Mouse (Mus musculus) layer of hippocampus, adult 6 months (tissue): ENCODE measurements around the gene Olfr988. TPM values are rescaled to one million over a fixed set of nuclear protein-coding genes. Genes with fewer than 3 reads are reported as not detected.

Source experiments
- long read RNA-seq, 2 experiments: library from polyadenylated mRNA; unstranded; transcript quantifications; one replicate each; pipeline ENCODE4 v2.0.0; 2019 to 2020
- polyA plus RNA-seq: library from polyadenylated mRNA; unstranded; fragments of <200 nt; fragmentation: Nextera tagmentation; gene quantifications from 2 replicates; pipeline ENCODE4 v1.2.3, GENCODE M21; 2021

Olfr988 gene
- not detected in 2 replicates for polyA plus RNA-seq
- long read RNA-seq, experiment 1, result 0 reads
- long read RNA-seq, experiment 2, result 0 reads

GRCm38 (mm10) chr2:85363127-85363526 lies at the start of gene Olfr988:
Gene Olfr988, minus strand, starts transcription at chr2:85363227.

GRCm38 (mm10) chr2:85409369-85409768 lies 46.3 kb upstream of the Olfr988 start, which contains the start of gene Olfr992:
Gene Olfr992, minus strand, starts transcription at chr2:85409469.

DNA sequence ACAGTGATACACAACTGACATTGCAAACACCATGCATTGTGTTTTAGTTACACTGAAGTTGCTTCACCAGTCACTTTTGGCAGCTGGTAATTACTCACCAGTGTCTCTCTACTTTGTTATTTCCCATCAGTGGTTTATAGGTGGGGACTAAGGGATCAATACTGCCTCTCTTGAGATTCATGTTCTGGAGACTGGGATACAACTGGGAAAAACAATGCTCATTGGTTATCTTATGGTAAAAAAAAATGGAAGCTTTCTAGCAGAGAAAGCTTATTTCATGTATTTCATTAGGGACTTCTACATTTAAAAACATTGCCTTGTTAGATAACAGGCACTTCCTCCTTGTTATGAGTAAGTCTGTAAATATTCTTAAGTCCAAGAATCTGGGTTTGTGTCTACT lies 23.8 kb downstream of the Olfr988 start, which contains the start of gene Olfr987:
TSS of gene Olfr987 (minus strand) at position 101 of the 400 bp plus-strand sequence.

Other genes starting within 250 kb of the Olfr988 start
- 0.08 TPM in 2 replicates for gene Aplnr, start 227.0 kb downstream of the Olfr988 start, polyA plus RNA-seq
- gene Lrrc55, start 166.0 kb downstream of the Olfr988 start, polyA plus RNA-seq, result 3.9 and 4.0 TPM in 2 replicates
- not detected in 2 replicates for gene Olfr987, start 23.9 kb downstream of the Olfr988 start, polyA plus RNA-seq
- gene Olfr992, start 46.2 kb upstream of the Olfr988 start, polyA plus RNA-seq, result not detected in 2 replicates
- gene Olfr993, start 51.6 kb upstream of the Olfr988 start, polyA plus RNA-seq, result not detected in 2 replicates
- gene Olfr994, start 73.2 kb upstream of the Olfr988 start, polyA plus RNA-seq, result not detected in 2 replicates
- gene Olfr995, start 80.4 kb upstream of the Olfr988 start, polyA plus RNA-seq, result not detected in 2 replicates
- gene 4833423E24Rik, start 155.8 kb upstream of the Olfr988 start, polyA plus RNA-seq, result 0.15 and 0.25 TPM in 2 replicates
- gene Olfr996, start 216.0 kb upstream of the Olfr988 start, polyA plus RNA-seq, result not detected in 2 replicates
- not detected in 2 replicates for gene Olfr998, start 225.7 kb upstream of the Olfr988 start, polyA plus RNA-seq
- not detected in 2 replicates for gene Olfr1000, start 248.7 kb upstream of the Olfr988 start, polyA plus RNA-seq